Mouse (Mus musculus) limb, embryonic 14.5 days (tissue): Measurements from ENCODE around the gene 2310033P09Rik. TPM values are rescaled to one million over a fixed set of nuclear protein-coding genes. Genes with fewer than 3 reads are reported as not detected.

ENCODE experiments used
- ATAC-seq: fragments of 200-750 bp; cut with Nextera tagmentation; 2 replicates; pipeline ENCODE4 v1.8.0; 2017; ENCODE audit warnings: low read depth, moderate number of reproducible peaks, moderate TSS enrichment; ENCODE audit not compliant: low FRiP score
- DNase-seq: peaks from one replicate; pipeline ENCODE4 v3.0.0-alpha.2; 2015; ENCODE audit warnings: low spot score
- H3K27ac ChIP-seq: fragments of 300-500 bp; sonication (generic); replicated peaks from 2 replicates; pipeline ENCODE4 v1.5.1; 2014; ENCODE audit warnings: low read depth, mild to moderate bottlenecking, low read length, moderate library complexity, mixed read lengths
- H3K27me3 ChIP-seq: fragments of 300-500 bp; sonication (generic); 2 replicates; pipeline ENCODE4 v1.6.1; 2014; ENCODE audit warnings: low read length, mixed read lengths; ENCODE audit not compliant: control insufficient read depth, insufficient read depth
- H3K36me3 ChIP-seq: fragments of 300-500 bp; sonication (generic); 2 replicates; pipeline ENCODE4 v1.6.1; 2014; ENCODE audit warnings: mild to moderate bottlenecking, low read length, moderate library complexity, mixed read lengths; ENCODE audit not compliant: control insufficient read depth, insufficient read depth
- H3K4me1 ChIP-seq: fragments of 300-500 bp; sonication (generic); 2 replicates; pipeline ENCODE4 v1.6.1; 2014; ENCODE audit warnings: antibody characterized with exemption, low read length, mixed read lengths; ENCODE audit not compliant: control insufficient read depth, insufficient read depth
- H3K4me2 ChIP-seq: fragments of 300-500 bp; sonication (generic); replicated peaks from 2 replicates; pipeline ENCODE4 v1.6.1; 2014; ENCODE audit warnings: low read depth, mild to moderate bottlenecking, low read length, moderate library complexity; ENCODE audit not compliant: severe bottlenecking
- H3K4me3 ChIP-seq: fragments of 300-500 bp; sonication (generic); replicated peaks from 2 replicates; pipeline ENCODE4 v1.5.1; 2014; ENCODE audit warnings: low read length
- H3K9ac ChIP-seq: fragments of 300-500 bp; sonication (generic); 2 replicates; pipeline ENCODE4 v1.6.1; 2014; ENCODE audit warnings: mild to moderate bottlenecking, low read depth, low read length, moderate library complexity; ENCODE audit not compliant: severe bottlenecking
- H3K9me3 ChIP-seq: fragments of 300-500 bp; sonication (generic); 2 replicates; pipeline ENCODE4 v1.6.1; 2016; ENCODE audit warnings: low read length; ENCODE audit not compliant: control insufficient read depth
- POLR2A ChIP-seq: fragments of 200-500 bp; IDR thresholded peaks from 2 replicates; pipeline ENCODE4 v1.8.0; 2012; ENCODE audit warnings: inconsistent platforms, mild to moderate bottlenecking, moderate library complexity, borderline replicate concordance; ENCODE audit not compliant: insufficient read depth, insufficient read length; ENCODE audit errors: extremely low read depth
- WGBS: fragments of 180-500 bp; shearing (Covaris S2); extraction: QIAGEN DNeasy Blood & Tissue Kit; methylation state at CpG from one replicate; pipeline ENCODE4 v1.1.7; 2014; 5-methylcytosine and 5-hydroxymethylcytosine counted together
- polyA plus RNA-seq, 2 experiments: library from polyadenylated mRNA; depleted of rRNA in 1 of 2; stranded (reverse) in 1 of 2; unstranded in 1 of 2; fragments of >200 nt; fragmentation: Nextera tagmentation in 1 of 2; extraction: Ambion mirVana in 1 of 2; gene quantifications; 2 replicates each; pipeline versions ENCODE4 v1.2.1 to v1.2.3; 2012 to 2014

2310033P09Rik gene
- polyA plus RNA-seq, 2 experiments, result 28.9 to 37.5 TPM

DNA sequence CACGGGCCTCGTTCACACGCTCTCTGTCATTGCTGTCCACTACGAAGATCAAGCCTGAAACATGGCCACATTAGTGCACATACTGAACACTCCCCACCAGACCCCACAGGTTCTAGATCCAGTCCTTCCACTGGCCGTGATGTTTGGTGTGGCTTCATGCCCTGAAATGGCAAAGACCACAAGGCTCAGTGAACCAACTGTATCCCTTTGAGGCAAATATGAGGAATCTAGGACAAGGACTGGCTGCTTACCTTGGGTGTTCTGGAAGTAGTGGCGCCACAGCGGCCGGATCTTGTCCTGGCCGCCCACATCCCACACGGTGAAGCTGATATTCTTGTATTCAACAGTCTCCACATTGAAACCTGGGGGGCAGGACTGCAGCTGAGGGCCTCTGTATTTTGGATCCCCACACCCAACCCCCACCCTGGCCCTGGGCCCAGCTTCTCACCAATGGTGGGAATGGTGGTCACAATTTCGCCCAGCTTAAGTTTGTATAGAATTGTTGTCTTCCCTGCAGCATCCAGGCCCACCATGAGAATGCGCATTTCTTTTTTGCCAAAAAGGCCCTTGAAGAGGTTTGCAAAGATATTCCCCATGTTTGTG is 4.9 kb downstream of the 2310033P09Rik start:
- Histone ChIP-seq H3K36me3 (peaks cover 62% of the 10 kb centered on the region), H3K27ac (no peak overlapping the region), H3K4me3 (no peak overlapping the region), H3K9me3 (no peaks in the 10 kb centered on the region), H3K4me2 (no peak overlapping the region), H3K4me1 (peaks cover 3% of the 10 kb centered on the region; the same call in 1 of the 2 replicates), H3K9ac (no peak overlapping the region), H3K27me3 (no peaks in the 10 kb centered on the region)
- DNase-seq (no peak), ATAC-seq (no peak)
- 90% methylated on average over 12 of the region's 12 CpGs for WGBS
- TF ChIP-seq POLR2A, result no peak

GRCm38 (mm10) chr11:59216955-59217354 is 8.8 kb downstream of the 2310033P09Rik start:
- TF ChIP-seq POLR2A, result no peak
- no peak overlapping the region for H3K9ac ChIP-seq
- H3K4me3 ChIP-seq, result no peak overlapping the region
- 92% methylated on average over 3 of the region's 3 CpGs for WGBS
- H3K36me3 ChIP-seq, result peaks cover 52% of the 10 kb centered on the region
- no peak overlapping the region for H3K27ac ChIP-seq
- no peaks in the 10 kb centered on the region for H3K27me3 ChIP-seq
- H3K4me1 ChIP-seq, result no peaks in the 10 kb centered on the region
- H3K4me2 ChIP-seq, result no peak overlapping the region
- ATAC-seq (no peak), DNase-seq (no peak)
- H3K9me3 ChIP-seq, result no peaks in the 10 kb centered on the region

GRCm38 (mm10) chr11:59218389-59218998 is 10.4 kb downstream of the 2310033P09Rik start:
- H3K4me1 ChIP-seq, result peaks cover 3% of the 10 kb centered on the region; the same call in 1 of the 2 replicates
- no peak overlapping the region for H3K27ac ChIP-seq
- no peak overlapping the region for H3K4me3 ChIP-seq
- H3K27me3 ChIP-seq, result no peaks in the 10 kb centered on the region
- ATAC-seq (no peak), DNase-seq (peak; percentile 54)
- H3K36me3 ChIP-seq, result peaks cover 44% of the 10 kb centered on the region
- TF ChIP-seq POLR2A, result no peak
- H3K9ac ChIP-seq, result no peak overlapping the region
- H3K4me2 ChIP-seq, result no peak overlapping the region
- no peaks in the 10 kb centered on the region for H3K9me3 ChIP-seq
- WGBS, result 84% methylated on average over 4 of the region's 4 CpGs

DNA sequence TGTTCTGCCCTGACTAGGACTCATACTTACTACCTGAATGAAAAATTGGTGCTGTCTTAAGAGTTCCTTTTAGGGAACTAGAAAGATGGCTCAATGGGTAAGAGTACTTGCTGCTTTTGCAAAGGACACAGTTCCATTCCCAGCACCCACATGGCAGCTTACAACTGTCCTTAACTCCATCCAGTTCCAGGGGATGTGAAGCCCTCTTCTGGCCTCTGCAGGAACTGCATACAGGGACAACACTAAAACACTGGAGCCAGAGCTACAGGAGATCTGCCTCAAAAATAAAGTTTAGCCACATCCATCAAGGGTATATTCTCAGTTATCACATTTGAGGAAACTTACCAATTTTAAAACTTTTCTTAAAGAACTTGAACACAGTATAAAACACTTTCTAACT is 10.9 kb downstream of the 2310033P09Rik start:
- Histone ChIP-seq H3K27me3 (no peaks in the 10 kb centered on the region), H3K4me1 (peaks cover 8% of the 10 kb centered on the region), H3K9ac (no peak overlapping the region), H3K4me3 (no peak overlapping the region), H3K27ac (no peak overlapping the region), H3K36me3 (peaks cover 47% of the 10 kb centered on the region), H3K9me3 (no peaks in the 10 kb centered on the region), H3K4me2 (no peak overlapping the region)
- ATAC-seq, result no peak
- no peak for DNase-seq
- no peak for TF ChIP-seq POLR2A

- no peak for ATAC-seq
- Histone ChIP-seq H3K4me3 (no peak overlapping the region), H3K4me1 (peaks cover 29% of the 10 kb centered on the region), H3K27ac (no peak overlapping the region), H3K36me3 (peaks cover 45% of the 10 kb centered on the region), H3K4me2 (no peak overlapping the region), H3K27me3 (no peaks in the 10 kb centered on the region), H3K9me3 (no peaks in the 10 kb centered on the region), H3K9ac (no peak overlapping the region)
- DNase-seq, result no peak
- no peak for TF ChIP-seq POLR2A
Measured at GRCm38 (mm10) chr11:59221604-59222003, 13.5 kb downstream of the 2310033P09Rik start.

- no peak for TF ChIP-seq POLR2A
Measured at GRCm38 (mm10) chr11:59222306-59222705, 14.2 kb downstream of the 2310033P09Rik start.

More at GRCm38 (mm10) chr11:59222306-59222705, 14.2 kb downstream of the 2310033P09Rik start:
- Histone ChIP-seq H3K9ac (no peak overlapping the region), H3K9me3 (no peaks in the 10 kb centered on the region), H3K4me1 (peaks cover 32% of the 10 kb centered on the region), H3K4me3 (no peak overlapping the region), H3K4me2 (no peak overlapping the region), H3K36me3 (peaks cover 44% of the 10 kb centered on the region), H3K27ac (no peak overlapping the region), H3K27me3 (no peaks in the 10 kb centered on the region)
- ATAC-seq (no peak), DNase-seq (no peak)
- WGBS, result 91% methylated on average over 4 of the region's 4 CpGs
